Mouse (Mus musculus) heart, adult 2 months (tissue): Measurements from ENCODE around the gene A830018L16Rik.

Experiments used
- CTCF ChIP-seq: fragments of 200-600 bp; IDR thresholded peaks from 2 replicates; pipeline ENCODE4 v1.8.1; 2022; ENCODE audit warnings: antibody characterized with exemption, mild to moderate bottlenecking, moderate library complexity
- POLR2A ChIP-seq: fragments of 200-500 bp; IDR thresholded peaks from 2 replicates; pipeline ENCODE4 v1.6.1; 2011; ENCODE audit warnings: mild to moderate bottlenecking, low read depth, low read length, control low read depth; ENCODE audit not compliant: insufficient read depth

DNA sequence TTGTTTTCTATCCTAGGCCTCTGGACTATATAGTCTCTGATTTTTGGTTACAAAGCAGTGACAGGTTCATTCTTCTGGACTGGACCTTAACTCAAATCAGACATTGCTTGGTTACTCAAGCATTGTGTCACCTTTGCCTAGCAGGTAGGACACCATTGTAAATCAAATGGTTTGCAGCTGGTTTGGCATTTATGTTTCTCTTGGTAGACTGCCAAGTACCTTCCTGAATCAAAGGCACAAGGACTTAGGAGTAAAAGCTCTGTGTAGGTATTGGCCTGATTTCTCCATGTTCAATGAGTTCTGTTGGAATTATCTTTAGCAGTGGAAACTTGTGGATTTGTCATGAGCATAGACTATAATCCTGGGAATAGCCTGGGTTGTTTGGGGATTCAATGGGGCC is 338.1 kb downstream of the A830018L16Rik start:
- TF ChIP-seq POLR2A (no peak), CTCF (no peak)
